Mouse (Mus musculus): ENCODE measurements around the gene Tmbim4. TPM values are rescaled to one million over a fixed set of nuclear protein-coding genes. Genes with fewer than 3 reads are reported as not detected.
A peak's percentile ranks its signal among the peaks of the same experiment; 100 is the strongest.

Tmbim4 gene
- polyA plus RNA-seq (2014; fragmentation: Nextera tagmentation; extraction: Ambion mirVana): 104 and 110 TPM in 2 replicates

- peak; percentile 65; the same call in 1 of the 2 replicates for ATAC-seq (ENCODE audit: insufficient number of reproducible peaks, insufficient read depth, low FRiP score, low read depth)
- H3K4me1 ChIP-seq (ENCODE audit: control insufficient read depth, insufficient read depth, low read length): no peaks in the 10 kb centered on the region
- no peak within 1 kb of the TSS for H3K27ac ChIP-seq (ENCODE audit: low read length)
- peak within 1 kb of the TSS; percentile 93 for H3K4me2 ChIP-seq (replicated peaks; ENCODE audit: low read depth, low read length)
- 2% methylated on average over 65 of the region's 65 CpGs for WGBS
- no peaks in the 10 kb centered on the region for H3K36me3 ChIP-seq (ENCODE audit: control insufficient read depth, insufficient read depth, low read length)
- H3K27me3 ChIP-seq (ENCODE audit: control insufficient read depth, insufficient read depth, low read length): no peaks in the 10 kb centered on the region
- peak within 1 kb of the TSS; percentile 49 for H3K4me3 ChIP-seq (ENCODE audit: low read depth, low read length)
- H3K9me3 ChIP-seq (ENCODE audit: control insufficient read depth, low read depth, low read length): no peaks in the 10 kb centered on the region
- 0 out of 2 replicates have a peak within 1 kb of the TSS, but pooled peaks have one; percentile 28 for H3K9ac ChIP-seq (replicated peaks; ENCODE audit: low read depth, low read length)
Measured at GRCm38 (mm10) chr10:120201131-120201921, at the start of gene Tmbim4. Tmbim4 (plus strand) TSS chr10:120201590.

GRCm38 (mm10) chr10:120151672-120152071 lies 49.7 kb upstream of the Tmbim4 start:
- WGBS: 90% methylated on average over 7 of the region's 7 CpGs
- ATAC-seq (ENCODE audit: insufficient number of reproducible peaks, insufficient read depth, low FRiP score, low read depth): no peak
- no peaks in the 10 kb centered on the region for H3K4me1 ChIP-seq (ENCODE audit: control insufficient read depth, insufficient read depth, low read length)

GRCm38 (mm10) chr10:120153911-120154310 lies 47.5 kb upstream of the Tmbim4 start:
- Histone ChIP-seq H3K36me3 (ENCODE audit: control insufficient read depth, insufficient read depth, low read length) (no peaks in the 10 kb centered on the region), H3K4me1 (ENCODE audit: control insufficient read depth, insufficient read depth, low read length) (no peaks in the 10 kb centered on the region), H3K4me2 (replicated peaks; ENCODE audit: low read depth, low read length) (no peak overlapping the region), H3K27me3 (ENCODE audit: control insufficient read depth, insufficient read depth, low read length) (no peaks in the 10 kb centered on the region), H3K27ac (ENCODE audit: low read length) (no peak overlapping the region), H3K9me3 (ENCODE audit: control insufficient read depth, low read depth, low read length) (no peaks in the 10 kb centered on the region), H3K9ac (replicated peaks; ENCODE audit: low read depth, low read length) (no peak overlapping the region), H3K4me3 (ENCODE audit: low read depth, low read length) (no peak overlapping the region)
- 84% methylated on average over 2 of the region's 2 CpGs for whole genome bisulfite sequencing
- no peak for ATAC-seq (ENCODE audit: insufficient number of reproducible peaks, insufficient read depth, low FRiP score, low read depth)

More at GRCm38 (mm10) chr10:120151672-120152071, 49.7 kb upstream of the Tmbim4 start:
- no peak overlapping the region for H3K9ac ChIP-seq (replicated peaks; ENCODE audit: low read depth, low read length)
- no peak overlapping the region for H3K27ac ChIP-seq (ENCODE audit: low read length)
- H3K9me3 ChIP-seq (ENCODE audit: control insufficient read depth, low read depth, low read length): no peaks in the 10 kb centered on the region
- H3K4me2 ChIP-seq (replicated peaks; ENCODE audit: low read depth, low read length): no peak overlapping the region
- H3K4me3 ChIP-seq (ENCODE audit: low read depth, low read length): no peak overlapping the region
- no peaks in the 10 kb centered on the region for H3K36me3 ChIP-seq (ENCODE audit: control insufficient read depth, insufficient read depth, low read length)
- no peaks in the 10 kb centered on the region for H3K27me3 ChIP-seq (ENCODE audit: control insufficient read depth, insufficient read depth, low read length)

- H3K27me3 ChIP-seq (ENCODE audit: control insufficient read depth, insufficient read depth, low read length): no peaks in the 10 kb centered on the region
- no peak for ATAC-seq (ENCODE audit: insufficient number of reproducible peaks, insufficient read depth, low FRiP score, low read depth)
- no peak overlapping the region for H3K9ac ChIP-seq (replicated peaks; ENCODE audit: low read depth, low read length)
- H3K4me1 ChIP-seq (ENCODE audit: control insufficient read depth, insufficient read depth, low read length): no peaks in the 10 kb centered on the region
- no peak overlapping the region for H3K4me3 ChIP-seq (ENCODE audit: low read depth, low read length)
- H3K9me3 ChIP-seq (ENCODE audit: control insufficient read depth, low read depth, low read length): no peaks in the 10 kb centered on the region
- no peak overlapping the region for H3K4me2 ChIP-seq (replicated peaks; ENCODE audit: low read depth, low read length)
- H3K36me3 ChIP-seq (ENCODE audit: control insufficient read depth, insufficient read depth, low read length): no peaks in the 10 kb centered on the region
- no peak overlapping the region for H3K27ac ChIP-seq (ENCODE audit: low read length)
- 72% methylated on average over 9 of the region's 9 CpGs for WGBS
Measured at GRCm38 (mm10) chr10:120160533-120160932, 40.9 kb upstream of the Tmbim4 start.

- Histone ChIP-seq H3K36me3 (ENCODE audit: control insufficient read depth, insufficient read depth, low read length) (no peaks in the 10 kb centered on the region), H3K4me1 (ENCODE audit: control insufficient read depth, insufficient read depth, low read length) (no peaks in the 10 kb centered on the region), H3K27me3 (ENCODE audit: control insufficient read depth, insufficient read depth, low read length) (no peaks in the 10 kb centered on the region), H3K4me3 (ENCODE audit: low read depth, low read length) (no peak overlapping the region), H3K9me3 (ENCODE audit: control insufficient read depth, low read depth, low read length) (no peaks in the 10 kb centered on the region), H3K9ac (replicated peaks; ENCODE audit: low read depth, low read length) (no peak overlapping the region), H3K27ac (ENCODE audit: low read length) (no peak overlapping the region), H3K4me2 (replicated peaks; ENCODE audit: low read depth, low read length) (no peak overlapping the region)
- ATAC-seq (ENCODE audit: insufficient number of reproducible peaks, insufficient read depth, low FRiP score, low read depth): no peak
- WGBS: 81% methylated on average over 10 of the region's 10 CpGs
Measured at GRCm38 (mm10) chr10:120162840-120163239, 38.5 kb upstream of the Tmbim4 start.

GRCm38 (mm10) chr10:120163490-120163889 lies 37.9 kb upstream of the Tmbim4 start:
- Histone ChIP-seq H3K9me3 (ENCODE audit: control insufficient read depth, low read depth, low read length) (no peaks in the 10 kb centered on the region), H3K36me3 (ENCODE audit: control insufficient read depth, insufficient read depth, low read length) (no peaks in the 10 kb centered on the region), H3K4me2 (replicated peaks; ENCODE audit: low read depth, low read length) (no peak overlapping the region), H3K27ac (ENCODE audit: low read length) (no peak overlapping the region), H3K9ac (replicated peaks; ENCODE audit: low read depth, low read length) (no peak overlapping the region), H3K4me3 (ENCODE audit: low read depth, low read length) (no peak overlapping the region), H3K4me1 (ENCODE audit: control insufficient read depth, insufficient read depth, low read length) (no peaks in the 10 kb centered on the region), H3K27me3 (ENCODE audit: control insufficient read depth, insufficient read depth, low read length) (no peaks in the 10 kb centered on the region)
- no peak for ATAC-seq (ENCODE audit: insufficient number of reproducible peaks, insufficient read depth, low FRiP score, low read depth)
- WGBS: 83% methylated on average over 7 of the region's 7 CpGs

GRCm38 (mm10) chr10:120164931-120165792 lies 36.2 kb upstream of the Tmbim4 start:
- Histone ChIP-seq H3K27ac (ENCODE audit: low read length) (no peak overlapping the region), H3K36me3 (ENCODE audit: control insufficient read depth, insufficient read depth, low read length) (no peaks in the 10 kb centered on the region), H3K27me3 (ENCODE audit: control insufficient read depth, insufficient read depth, low read length) (no peaks in the 10 kb centered on the region), H3K4me1 (ENCODE audit: control insufficient read depth, insufficient read depth, low read length) (no peaks in the 10 kb centered on the region; the same call in 1 of the 2 replicates), H3K9ac (replicated peaks; ENCODE audit: low read depth, low read length) (no peak overlapping the region), H3K9me3 (ENCODE audit: control insufficient read depth, low read depth, low read length) (no peaks in the 10 kb centered on the region), H3K4me2 (replicated peaks; ENCODE audit: low read depth, low read length) (no peak overlapping the region), H3K4me3 (ENCODE audit: low read depth, low read length) (no peak overlapping the region)
- ATAC-seq (ENCODE audit: insufficient number of reproducible peaks, insufficient read depth, low FRiP score, low read depth): no peak
- 85% methylated on average over 19 of the region's 19 CpGs for WGBS

- H3K36me3 ChIP-seq (ENCODE audit: control insufficient read depth, insufficient read depth, low read length): no peaks in the 10 kb centered on the region
- H3K9ac ChIP-seq (replicated peaks; ENCODE audit: low read depth, low read length): no peak overlapping the region
- no peak overlapping the region for H3K4me2 ChIP-seq (replicated peaks; ENCODE audit: low read depth, low read length)
- no peaks in the 10 kb centered on the region; the same call in 1 of the 2 replicates for H3K4me1 ChIP-seq (ENCODE audit: control insufficient read depth, insufficient read depth, low read length)
- H3K27me3 ChIP-seq (ENCODE audit: control insufficient read depth, insufficient read depth, low read length): no peaks in the 10 kb centered on the region
- no peaks in the 10 kb centered on the region for H3K9me3 ChIP-seq (ENCODE audit: control insufficient read depth, low read depth, low read length)
- no peak overlapping the region for H3K27ac ChIP-seq (ENCODE audit: low read length)
- H3K4me3 ChIP-seq (ENCODE audit: low read depth, low read length): no peak overlapping the region
- 88% methylated on average over 17 of the region's 17 CpGs for WGBS
- no peak for ATAC-seq (ENCODE audit: insufficient number of reproducible peaks, insufficient read depth, low FRiP score, low read depth)
Measured at GRCm38 (mm10) chr10:120165793-120166503, 35.4 kb upstream of the Tmbim4 start.
